Mouse (Mus musculus): ENCODE measurements around the gene Sync.
A peak's percentile ranks its signal among the peaks of the same experiment; 100 is the strongest.

The Sync gene

GRCm38 (mm10) chr4:129313886-129314285 is 26.5 kb downstream of the Sync start:
- peak; percentile 43 for DNase-seq

- peak; percentile 71 for DNase-seq
Measured at GRCm38 (mm10) chr4:129320876-129321275, 33.5 kb downstream of the Sync start.

GRCm38 (mm10) chr4:129322042-129322441 is 34.6 kb downstream of the Sync start:
- no peak for DNase-seq

GRCm38 (mm10) chr4:129323491-129323890 is 36.1 kb downstream of the Sync start:
- DNase-seq: no peak

GRCm38 (mm10) chr4:129324756-129325155 is 37.3 kb downstream of the Sync start:
- DNase-seq: no peak

GRCm38 (mm10) chr4:129326191-129326590 is 38.8 kb downstream of the Sync start:
- peak; percentile 76 for DNase-seq

GRCm38 (mm10) chr4:129332846-129333245 is 45.4 kb downstream of the Sync start:
- DNase-seq: no peak

- DNase-seq: no peak
Measured at GRCm38 (mm10) chr4:129334677-129335215, 47.3 kb downstream of the Sync start.

GRCm38 (mm10) chr4:129335216-129336074 is 48.0 kb downstream of the Sync start, which contains the start of the genes Rbbp4 and Zbtb8os:
Gene Rbbp4, minus strand, starts transcription at chr4:129335370.
Gene Zbtb8os, plus strand, starts transcription at chr4:129335695.
- peak; percentile 97 for DNase-seq

GRCm38 (mm10) chr4:129336291-129336690 is 48.9 kb downstream of the Sync start:
- no peak for DNase-seq

GRCm38 (mm10) chr4:129339743-129340142 is 52.3 kb downstream of the Sync start:
- no peak for DNase-seq

- DNase-seq: no peak
Measured at GRCm38 (mm10) chr4:129341888-129342287, 54.5 kb downstream of the Sync start.

- no peak for DNase-seq
Measured at GRCm38 (mm10) chr4:129342705-129343104, 55.3 kb downstream of the Sync start.

GRCm38 (mm10) chr4:129346481-129347154 is 59.2 kb downstream of the Sync start:
- DNase-seq: no peak

GRCm38 (mm10) chr4:129350644-129351043 is 63.2 kb downstream of the Sync start:
- DNase-seq: peak; percentile 80

- DNase-seq: no peak
Measured at GRCm38 (mm10) chr4:129351111-129351510, 63.7 kb downstream of the Sync start.

- no peak for DNase-seq
Measured at GRCm38 (mm10) chr4:129353176-129353575, 65.8 kb downstream of the Sync start.

GRCm38 (mm10) chr4:129354236-129354635 is 66.8 kb downstream of the Sync start:
- DNase-seq: no peak

GRCm38 (mm10) chr4:129357613-129358163 is 70.3 kb downstream of the Sync start:
- no peak for DNase-seq
